15 mouse cellular contexts compared by ENCODE assay signal in genomic region chr13:107621337-107621736, GRCm38 (mm10).
"Had no signal": no experiment of that assay in that cellular context is flagged by ENCODE, and none has a peak within 500 bp of the region (broad histone marks: within the 10 kb centered on the region; RNA-seq: fewer than 3 reads in every experiment).

No protein-coding gene starts in this region.

- H3K27ac ChIP-seq: midbrain, embryonic 12.5 days; neural tube, embryonic 12.5 days; stomach, embryonic 15.5 days; stomach, postnatal 0 days had no signal

- H3K4me3 ChIP-seq: midbrain, embryonic 10.5 days; midbrain, embryonic 12.5 days; neural tube, embryonic 12.5 days; stomach, embryonic 15.5 days had no signal

- H3K4me2 ChIP-seq: lung, embryonic 14.5 days; midbrain, embryonic 12.5 days; neural tube, embryonic 12.5 days; stomach, embryonic 15.5 days had no signal

- H3K9ac ChIP-seq: lung, embryonic 14.5 days; midbrain, embryonic 12.5 days; neural tube, embryonic 12.5 days; stomach, embryonic 15.5 days had no signal

- H3K27me3 ChIP-seq: neural tube, embryonic 12.5 days; stomach, embryonic 15.5 days had no signal

- H3K4me1 ChIP-seq: stomach, embryonic 15.5 days had no signal

- H3K36me3 ChIP-seq: midbrain, embryonic 10.5 days; midbrain, embryonic 12.5 days; neural tube, embryonic 12.5 days; stomach, embryonic 15.5 days had no signal

- H3K9me3 ChIP-seq: midbrain, embryonic 12.5 days; stomach, embryonic 15.5 days had no signal

- ATAC-seq: midbrain, embryonic 16.5 days had no signal

- DNase-seq: lung, adult 18-20 months; lung, embryonic 14.5 days; lung, postnatal 10 days; lung, postnatal 4 days; midbrain, embryonic 14.5 days; right cerebral cortex, postnatal 14 days; thymus, adult 2 months; thymus, postnatal 25 days; thymus, postnatal 4 days had no signal
